Mouse (Mus musculus): ENCODE results near the gene Dnah2. TPM values are rescaled to one million over a fixed set of nuclear protein-coding genes. Genes with fewer than 3 reads are reported as not detected.

Dnah2 gene
- total and polyA plus RNA-seq, 3 experiments = 0.04 to 0.07 TPM; not detected in 1

DNA sequence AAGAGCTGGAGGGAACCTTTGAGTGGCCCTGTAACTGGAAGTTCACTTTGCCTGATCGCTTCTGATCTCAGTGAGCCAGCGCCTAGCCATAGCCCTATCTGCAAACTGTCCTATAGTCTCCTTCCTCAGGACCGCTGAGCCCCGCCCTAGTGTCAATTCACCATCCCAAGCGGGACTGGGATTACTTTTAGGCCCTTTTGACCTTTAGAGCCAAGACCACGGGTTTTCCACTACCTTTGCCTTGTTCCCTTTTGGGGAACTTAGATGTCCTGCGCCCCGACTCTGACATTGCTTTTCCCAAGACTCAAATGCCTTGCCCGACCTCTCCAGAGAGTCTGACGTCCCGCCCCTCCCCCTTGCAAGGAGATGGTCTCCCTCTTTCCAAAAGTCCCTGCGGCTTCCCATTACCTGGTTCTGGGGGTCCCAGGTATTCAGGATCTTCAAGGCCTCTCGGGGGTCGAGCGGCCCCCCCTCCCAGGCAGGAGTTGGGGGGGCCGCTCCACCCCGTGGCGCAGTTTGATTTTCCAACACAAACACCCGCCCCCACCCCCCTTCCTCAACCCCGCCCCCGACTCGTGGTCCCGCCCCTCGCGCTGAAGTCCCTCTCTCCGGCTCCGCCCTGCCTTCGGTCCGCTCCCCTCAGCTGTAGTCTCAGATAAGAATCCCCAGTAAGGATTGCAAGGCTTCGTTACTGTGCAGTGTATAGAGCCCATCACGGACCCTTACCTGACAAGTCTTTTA is 128.9 kb downstream of the Dnah2 start (continued):
- TF ChIP-seq CHD2 (IDR thresholded peaks at IDR 0.05; ENCODE audit: low read length) (0 out of 2 replicates have a peak, but pooled peaks have one; percentile 19), ZC3H11A (IDR thresholded peaks at IDR 0.05; ENCODE audit: low read depth, low read length) (no peak)

GRCm38 (mm10) chr11:69419443-69419812 is 129.5 kb downstream of the Dnah2 start:
- TF ChIP-seq POLR2AphosphoS5 (IDR thresholded peaks at IDR 0.05; ENCODE audit: borderline replicate concordance, low read depth, low read length) = no peak
- TF ChIP-seq ZMIZ1 (IDR thresholded peaks at IDR 0.05; ENCODE audit: low read depth, low read length) = no peak
- no peak for TF ChIP-seq CHD1 (IDR thresholded peaks at IDR 0.05; ENCODE audit: low read depth, low read length)
- TF ChIP-seq CTCF (IDR thresholded peaks at IDR 0.05 in 2 of 3, conservative IDR thresholded peaks at IDR 0.05 in 1 of 3; ENCODE audit: control insufficient read depth in 1 of 3, insufficient read depth in 1 of 3, low read depth in 2 of 3, low read length in 3 of 3, poor library complexity in 1 of 3, severe bottlenecking in 1 of 3) = peak in 2 of 3 experiments; percentile 28 to 29; a peak in 4 of 6 replicates
- TF ChIP-seq SMC3 (IDR thresholded peaks at IDR 0.05; ENCODE audit: low read depth, low read length) = peak; percentile 34; the same call in 1 of the 2 replicates
- peak overlapping the region; percentile 61 to 72 for H3K4me3 ChIP-seq (ENCODE audit: control insufficient read depth in 1 of 2, insufficient read depth in 1 of 2, low read depth in 2 of 2, low read length in 2 of 2)
- H3K27me3 ChIP-seq (ENCODE audit: control insufficient read depth in 1 of 2, insufficient read depth in 2 of 2, low read length in 2 of 2) = peaks cover 0 to 1% of the 10 kb centered on the region in 2 experiments; a peak in 1 of 4 replicates
- H3K36me3 ChIP-seq (ENCODE audit: control insufficient read depth in 1 of 2, insufficient read depth in 2 of 2, low read length in 2 of 2) = peaks cover 0 to 8% of the 10 kb centered on the region in 2 experiments; a peak in 2 of 4 replicates
- no peak for DNase-seq (ENCODE audit: low read depth, low spot score)
- H3K79me2 ChIP-seq (ENCODE audit: control insufficient read depth, insufficient read depth, low read length, poor library complexity) = peaks cover 14% of the 10 kb centered on the region
- H3K4me1 ChIP-seq (ENCODE audit: control insufficient read depth in 1 of 2, insufficient read depth in 2 of 2, low read length in 2 of 2) = peaks cover 1 to 28% of the 10 kb centered on the region in 2 experiments; a peak in 3 of 4 replicates
- no peaks in the 10 kb centered on the region for H3K9me3 ChIP-seq (replicated peaks; ENCODE audit: insufficient read depth, low read length)
- H3K27ac ChIP-seq (ENCODE audit: control insufficient read depth, low read depth, low read length) = peak overlapping the region; percentile 83
- peak overlapping the region; percentile 71 for H3K9ac ChIP-seq (ENCODE audit: control insufficient read depth, low read depth, low read length, poor library complexity, severe bottlenecking)

DNA sequence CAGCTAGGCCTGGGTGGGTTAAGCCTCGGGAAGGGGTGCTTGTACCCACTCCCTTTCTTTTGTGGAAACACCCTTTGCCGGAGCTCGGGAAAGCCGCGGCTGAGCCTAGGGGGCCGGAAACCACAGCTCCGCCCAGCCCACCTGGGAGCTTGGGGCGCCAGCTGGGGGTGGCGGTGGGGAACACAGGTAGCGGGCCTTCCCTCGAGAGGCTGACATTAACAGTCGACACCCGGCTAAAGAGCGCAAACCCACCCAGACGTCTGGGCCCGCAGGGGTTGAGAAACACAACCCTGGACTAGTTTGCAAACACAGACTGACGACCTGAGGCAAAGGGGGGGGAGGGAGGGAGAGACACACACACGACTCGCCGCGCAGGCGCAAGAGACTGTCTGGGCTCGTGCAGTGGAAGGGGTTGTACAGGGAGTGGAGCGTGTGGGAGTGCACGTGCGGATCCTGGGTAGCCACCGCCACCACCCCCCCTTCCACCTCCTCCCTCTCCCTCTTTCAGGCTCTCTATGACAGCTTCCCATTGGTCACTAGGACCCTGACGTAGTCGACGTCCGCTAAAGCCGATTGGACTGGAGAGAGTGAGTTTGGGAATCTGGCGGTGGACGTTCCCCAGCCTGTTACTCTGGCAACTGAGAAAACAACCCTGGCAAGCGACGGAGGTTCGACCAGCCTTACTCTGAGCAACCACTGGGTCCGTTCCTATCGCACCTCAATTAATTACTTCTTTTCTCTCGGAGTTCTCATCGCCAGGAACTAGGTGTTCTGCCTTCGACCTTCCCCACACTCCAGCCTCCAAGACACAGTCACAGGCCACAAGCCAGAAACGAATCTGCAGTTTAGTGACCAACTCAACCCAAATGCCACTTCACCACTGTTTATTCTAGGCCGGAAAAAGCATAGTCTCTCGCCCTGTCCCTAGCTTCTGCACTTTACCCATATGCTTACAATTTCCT is 130.1 kb downstream of the Dnah2 start:
- Histone ChIP-seq H3K36me3 (ENCODE audit: control insufficient read depth in 1 of 2, insufficient read depth in 2 of 2, low read length in 2 of 2) (peaks cover 0 to 14% of the 10 kb centered on the region in 2 experiments; a peak in 2 of 4 replicates), H3K79me2 (ENCODE audit: control insufficient read depth, insufficient read depth, low read length, poor library complexity) (peaks cover 20% of the 10 kb centered on the region), H3K4me3 (ENCODE audit: control insufficient read depth in 1 of 2, insufficient read depth in 1 of 2, low read depth in 2 of 2, low read length in 2 of 2) (peak overlapping the region; percentile 61 to 72), H3K27ac (ENCODE audit: control insufficient read depth, low read depth, low read length) (peak overlapping the region; percentile 92), H3K9ac (ENCODE audit: control insufficient read depth, low read depth, low read length, poor library complexity, severe bottlenecking) (peak overlapping the region; percentile 79), H3K9me3 (replicated peaks; ENCODE audit: insufficient read depth, low read length) (no peaks in the 10 kb centered on the region), H3K27me3 (ENCODE audit: control insufficient read depth in 1 of 2, insufficient read depth in 2 of 2, low read length in 2 of 2) (peaks cover 0 to 1% of the 10 kb centered on the region in 2 experiments; a peak in 1 of 4 replicates), H3K4me1 (ENCODE audit: control insufficient read depth in 1 of 2, insufficient read depth in 2 of 2, low read length in 2 of 2) (peaks cover 7 to 34% of the 10 kb centered on the region in 2 experiments)
- DNase-seq (ENCODE audit: low read depth, low spot score) = peak; percentile 99
- TF ChIP-seq KAT2A (conservative IDR thresholded peaks at IDR 0.05; ENCODE audit: low read depth, low read length) (peak; percentile 51), ZC3H11A (IDR thresholded peaks at IDR 0.05; ENCODE audit: low read depth, low read length) (peak; percentile 17), MYB (IDR thresholded peaks at IDR 0.05; ENCODE audit: low read depth, low read length) (no peak), MXI1 (IDR thresholded peaks at IDR 0.05; ENCODE audit: low read depth, low read length) (peak; percentile 98), ZNF384 (IDR thresholded peaks at IDR 0.05; ENCODE audit: low read depth, low read length) (no peak), ZKSCAN1 (IDR thresholded peaks at IDR 0.05; ENCODE audit: low read depth, low read length) (no peak), SIN3A (IDR thresholded peaks at IDR 0.05; ENCODE audit: low read length) (peak; percentile 95), NELFE (IDR thresholded peaks at IDR 0.05; ENCODE audit: low read depth, low read length) (peak; percentile 48; the same call in 1 of the 2 replicates), USF2 (IDR thresholded peaks at IDR 0.05; ENCODE audit: borderline replicate concordance in 1 of 2, insufficient read depth in 1 of 2, low read depth in 1 of 2, low read length in 2 of 2) (no peak), CHD2 (IDR thresholded peaks at IDR 0.05; ENCODE audit: low read length) (peak; percentile 58; the same call in 1 of the 2 replicates), POLR2AphosphoS5 (IDR thresholded peaks at IDR 0.05; ENCODE audit: borderline replicate concordance, low read depth, low read length) (no peak), CHD1 (IDR thresholded peaks at IDR 0.05; ENCODE audit: low read depth, low read length) (no peak; the same call in 1 of the 2 replicates), HCFC1 (IDR thresholded peaks at IDR 0.05; ENCODE audit: low read depth, low read length) (peak; percentile 74), EP300 (IDR thresholded peaks at IDR 0.05; ENCODE audit: low read depth in 1 of 2, low read length in 2 of 2) (peak in 1 of 2 experiments; percentile 56; a peak in 2 of 4 replicates), ZMIZ1 (IDR thresholded peaks at IDR 0.05; ENCODE audit: low read depth, low read length) (0 out of 2 replicates have a peak, but pooled peaks have one; percentile 46), GATA1 (IDR thresholded peaks at IDR 0.05; ENCODE audit: low read depth, low read length) (no peak), TAL1 (IDR thresholded peaks at IDR 0.05; ENCODE audit: low read length) (no peak), MEF2A (IDR thresholded peaks at IDR 0.05; ENCODE audit: extremely low read depth, insufficient replicate concordance, low read depth, low read length, poor library complexity, severe bottlenecking) (no peak; the same call in 1 of the 2 replicates), NRF1 (IDR thresholded peaks at IDR 0.05; ENCODE audit: insufficient read depth, low read depth, low read length, poor library complexity, severe bottlenecking) (peak; percentile 93), E2F4 (IDR thresholded peaks at IDR 0.05; ENCODE audit: borderline replicate concordance, low read depth, low read length) (peak; percentile 51; the same call in 1 of the 2 replicates)

Data from MEL (cell line).